Mouse (Mus musculus) lung, postnatal 25 days (tissue): Measurements from ENCODE around the gene Serac1.
"Not testable (repeated sequence)": the region's sequence is repeated elsewhere in the genome, so short reads cannot be mapped to it uniquely, and the experiment has no call there.

Experiments used
- DNase-seq: peaks from one replicate; pipeline ENCODE4 v3.0.0; 2022; ENCODE audit warnings: low spot score

The Serac1 gene

GRCm38 (mm10) chr17:6066021-6066420 lies 13.5 kb downstream of the Serac1 start:
- DNase-seq, result no peak

GRCm38 (mm10) chr17:6063532-6063931 lies 16.0 kb downstream of the Serac1 start:
- no peak for DNase-seq

GRCm38 (mm10) chr17:6062793-6063192 lies 16.7 kb downstream of the Serac1 start:
- no peak for DNase-seq

GRCm38 (mm10) chr17:6054934-6055355 lies 24.6 kb downstream of the Serac1 start:
- peak; percentile 49 for DNase-seq

- no peak for DNase-seq
Observed at GRCm38 (mm10) chr17:6052801-6053200, 26.7 kb downstream of the Serac1 start.

GRCm38 (mm10) chr17:6037507-6037906 lies 42.0 kb downstream of the Serac1 start:
- no peak for DNase-seq

- DNase-seq, result no peak
Observed at GRCm38 (mm10) chr17:6036872-6037271, 42.7 kb downstream of the Serac1 start.

GRCm38 (mm10) chr17:6036458-6036857 lies 43.1 kb downstream of the Serac1 start:
- DNase-seq, result no peak

GRCm38 (mm10) chr17:6035661-6036060 lies 43.9 kb downstream of the Serac1 start:
- no peak for DNase-seq

- DNase-seq, result no peak
Observed at GRCm38 (mm10) chr17:6025831-6026230, 53.7 kb downstream of the Serac1 start.

- DNase-seq, result not testable (repeated sequence)
Observed at GRCm38 (mm10) chr17:6021374-6021789, 58.2 kb downstream of the Serac1 start.

- DNase-seq, result no peak
Observed at GRCm38 (mm10) chr17:6020636-6021035, 58.9 kb downstream of the Serac1 start.

GRCm38 (mm10) chr17:6019776-6020175 lies 59.8 kb downstream of the Serac1 start:
- DNase-seq, result peak; percentile 42

- no peak for DNase-seq
Observed at GRCm38 (mm10) chr17:6018348-6018747, 61.2 kb downstream of the Serac1 start.

GRCm38 (mm10) chr17:6017268-6017667 lies 62.3 kb downstream of the Serac1 start:
- DNase-seq, result no peak

GRCm38 (mm10) chr17:6016213-6016780 lies 63.2 kb downstream of the Serac1 start:
- peak; percentile 64 for DNase-seq

GRCm38 (mm10) chr17:6014985-6015384 lies 64.6 kb downstream of the Serac1 start:
- DNase-seq, result no peak

GRCm38 (mm10) chr17:6013079-6013478 lies 66.5 kb downstream of the Serac1 start:
- no peak for DNase-seq

GRCm38 (mm10) chr17:6009606-6010005 lies 69.9 kb downstream of the Serac1 start:
- DNase-seq, result no peak

GRCm38 (mm10) chr17:6008590-6008989 lies 71.0 kb downstream of the Serac1 start:
- no peak for DNase-seq

- DNase-seq, result no peak
Observed at GRCm38 (mm10) chr17:6007902-6008301, 71.6 kb downstream of the Serac1 start.

- DNase-seq, result no peak
Observed at GRCm38 (mm10) chr17:6007101-6007780, 72.3 kb downstream of the Serac1 start.

GRCm38 (mm10) chr17:6005638-6006471 lies 73.7 kb downstream of the Serac1 start:
- peak; percentile 93 for DNase-seq
